ENCODE assay signal across 28 mouse cellular contexts in the genomic region with DNA sequence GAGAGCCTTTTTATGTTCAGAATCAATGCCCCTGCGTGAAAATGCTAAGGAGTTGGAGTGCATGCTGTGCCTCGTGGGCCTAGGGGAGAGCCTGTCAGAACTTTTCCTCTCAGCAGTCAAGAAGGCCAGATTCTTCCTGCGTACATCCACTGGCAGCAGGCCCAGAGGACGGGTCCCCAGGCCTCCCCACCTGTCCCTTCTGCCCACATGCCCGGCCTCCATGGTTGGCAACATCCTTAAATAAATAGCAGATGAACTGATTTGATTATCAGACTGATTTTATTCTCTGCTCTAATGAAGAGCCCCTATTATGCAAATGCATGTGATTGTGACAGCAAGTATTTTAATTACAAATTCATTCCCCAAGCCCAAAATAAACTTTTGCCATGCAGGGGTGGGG.
DNase-seq lines count a peak whose midpoint lies in the region; ATAC-seq and TF ChIP-seq lines count a peak whose summit lies in the region.
"Had no signal": no experiment of that assay in that cellular context is flagged by ENCODE, and none has a peak within 500 bp of the region (broad histone marks: within the 10 kb centered on the region; RNA-seq: fewer than 3 reads in every experiment).

No protein-coding gene starts in this region.

- H3K9me3 ChIP-seq in forebrain, embryonic 14.5 days (replicated peaks; ENCODE audit: control insufficient read depth, low read length), result no peaks in the 10 kb centered on the region
- H3K9me3 ChIP-seq in forebrain, embryonic 11.5 days (ENCODE audit: control insufficient read depth, low read length), result no peaks in the 10 kb centered on the region
- no peaks in the 10 kb centered on the region for H3K9me3 ChIP-seq in midbrain, embryonic 14.5 days (ENCODE audit: control insufficient read depth, low read length)
- H3K9me3 ChIP-seq in midbrain, embryonic 11.5 days (ENCODE audit: control insufficient read depth, low read length), result no peaks in the 10 kb centered on the region
- H3K9me3 ChIP-seq: embryonic facial prominence, embryonic 12.5 days; heart, embryonic 12.5 days; intestine, embryonic 15.5 days; limb, embryonic 10.5 days; limb, embryonic 15.5 days; liver, embryonic 13.5 days had no signal

- no peak overlapping the region for H3K4me3 ChIP-seq in forebrain, embryonic 14.5 days (ENCODE audit: low read depth, low read length)
- no peak overlapping the region for H3K4me3 ChIP-seq in forebrain, embryonic 11.5 days (ENCODE audit: low read depth, low read length)
- no peak overlapping the region for H3K4me3 ChIP-seq in midbrain, embryonic 14.5 days (replicated peaks; ENCODE audit: low read depth, low read length)
- no peak overlapping the region for H3K4me3 ChIP-seq in midbrain, embryonic 11.5 days (ENCODE audit: low read depth, low read length)
- H3K4me3 ChIP-seq: embryonic facial prominence, embryonic 12.5 days; heart, adult 2 months; heart, embryonic 12.5 days; intestine, embryonic 15.5 days; limb, embryonic 10.5 days; limb, embryonic 15.5 days; liver, embryonic 13.5 days; megakaryocyte, embryonic 14.5 days had no signal

- no peak overlapping the region for H3K9ac ChIP-seq in forebrain, embryonic 14.5 days (ENCODE audit: low read length)
- H3K9ac ChIP-seq in forebrain, embryonic 11.5 days (ENCODE audit: low read length), result no peak overlapping the region
- H3K9ac ChIP-seq in midbrain, embryonic 14.5 days (replicated peaks; ENCODE audit: low read length), result no peak overlapping the region
- H3K9ac ChIP-seq in midbrain, embryonic 11.5 days (ENCODE audit: low read length), result no peak overlapping the region
- H3K9ac ChIP-seq: embryonic facial prominence, embryonic 12.5 days; heart, embryonic 12.5 days; intestine, embryonic 15.5 days; limb, embryonic 15.5 days; liver, embryonic 13.5 days had no signal

- H3K36me3 ChIP-seq in forebrain, embryonic 14.5 days (ENCODE audit: control insufficient read depth, insufficient read depth, low read length), result no peaks in the 10 kb centered on the region
- H3K36me3 ChIP-seq in forebrain, embryonic 11.5 days (ENCODE audit: control insufficient read depth, insufficient read depth, low read length), result no peaks in the 10 kb centered on the region
- H3K36me3 ChIP-seq in midbrain, embryonic 14.5 days (ENCODE audit: control insufficient read depth, insufficient read depth, low read length), result no peaks in the 10 kb centered on the region
- H3K36me3 ChIP-seq in midbrain, embryonic 11.5 days (ENCODE audit: control insufficient read depth, insufficient read depth, low read length), result no peaks in the 10 kb centered on the region
- H3K36me3 ChIP-seq: embryonic facial prominence, embryonic 12.5 days; heart, embryonic 12.5 days; intestine, embryonic 15.5 days; limb, embryonic 10.5 days; limb, embryonic 15.5 days; liver, embryonic 13.5 days had no signal

- TF ChIP-seq CTCF in brain, embryonic 14.5 days (IDR thresholded peaks at IDR 0.05; ENCODE audit: borderline replicate concordance, extremely low read depth, insufficient read depth, insufficient read length), result no peak

- 13% methylated on average over 5 of the region's 5 CpGs for WGBS in forebrain, embryonic 14.5 days
- WGBS in forebrain, embryonic 11.5 days, result 61% methylated on average over 5 of the region's 5 CpGs
- 37% methylated on average over 5 of the region's 5 CpGs for WGBS in midbrain, embryonic 14.5 days
- WGBS in midbrain, embryonic 11.5 days, result 70% methylated on average over 5 of the region's 5 CpGs

- no peak overlapping the region for H3K27ac ChIP-seq in forebrain, embryonic 14.5 days (ENCODE audit: low read depth, low read length)
- no peak overlapping the region for H3K27ac ChIP-seq in forebrain, embryonic 11.5 days (ENCODE audit: low read depth, low read length)
- H3K27ac ChIP-seq in midbrain, embryonic 14.5 days (replicated peaks; ENCODE audit: low read depth, low read length), result no peak overlapping the region
- no peak overlapping the region for H3K27ac ChIP-seq in midbrain, embryonic 11.5 days (ENCODE audit: low read depth, low read length)
- H3K27ac ChIP-seq: embryonic facial prominence, embryonic 12.5 days; heart, adult 2 months; intestine, embryonic 15.5 days; limb, embryonic 10.5 days; limb, embryonic 15.5 days; liver, embryonic 13.5 days had no signal

- H3K27me3 ChIP-seq in forebrain, embryonic 14.5 days (replicated peaks; ENCODE audit: control insufficient read depth, insufficient read depth, low read length), result no peaks in the 10 kb centered on the region
- H3K27me3 ChIP-seq in forebrain, embryonic 11.5 days (ENCODE audit: control insufficient read depth, insufficient read depth, low read length), result no peaks in the 10 kb centered on the region
- H3K27me3 ChIP-seq in midbrain, embryonic 14.5 days (ENCODE audit: control insufficient read depth, insufficient read depth, low read length), result no peaks in the 10 kb centered on the region
- H3K27me3 ChIP-seq in midbrain, embryonic 11.5 days (ENCODE audit: control insufficient read depth, insufficient read depth, low read length), result no peaks in the 10 kb centered on the region
- H3K27me3 ChIP-seq: embryonic facial prominence, embryonic 12.5 days; heart, embryonic 12.5 days; intestine, embryonic 15.5 days; limb, embryonic 15.5 days; liver, embryonic 13.5 days; megakaryocyte, embryonic 14.5 days had no signal

- DNase-seq in forebrain, embryonic 14.5 days (ENCODE audit: low spot score), result peak; percentile 58
- DNase-seq in forebrain, embryonic 11.5 days (ENCODE audit: low spot score), result no peak
- DNase-seq in layer of hippocampus, adult 9-11 months, result peak; percentile 7
- no peak for DNase-seq in layer of hippocampus, adult 11-12 months (ENCODE audit: low spot score)
- DNase-seq in midbrain, embryonic 14.5 days, result peak; percentile 41
- DNase-seq in midbrain, embryonic 11.5 days (ENCODE audit: low spot score, missing footprints), result no peak
- DNase-seq in brain, embryonic 14.5 days (ENCODE audit: low read depth), result peak; percentile 73
- DNase-seq: adrenal gland, postnatal 25 days; cerebellum, adult 8-10 months; embryo, embryonic 11 days; heart, adult 2 months; heart, postnatal 4 days; kidney, adult 2 months; kidney, postnatal 36 days; liver, embryonic 13.5 days; lung, adult 18-20 months; lung, postnatal 4 days; thymus, adult 2 months; thymus, postnatal 36 days had no signal

- ATAC-seq in forebrain, embryonic 14.5 days, result peak; percentile 69
- ATAC-seq in forebrain, embryonic 11.5 days (replicated peaks; ENCODE audit: low FRiP score), result no peak
- ATAC-seq in midbrain, embryonic 14.5 days (ENCODE audit: low FRiP score, low TSS enrichment), result no peak
- no peak for ATAC-seq in midbrain, embryonic 11.5 days (ENCODE audit: low FRiP score)
- ATAC-seq: CD4-positive, CD25-positive, alpha-beta regulatory T cell, adult 4 months; hindbrain, embryonic 16.5 days; intestine, embryonic 15.5 days; lung, postnatal 0 days had no signal

- H3K4me1 ChIP-seq in forebrain, embryonic 14.5 days (ENCODE audit: control insufficient read depth, insufficient read depth, low read length), result no peaks in the 10 kb centered on the region
- H3K4me1 ChIP-seq in forebrain, embryonic 11.5 days (replicated peaks; ENCODE audit: control insufficient read depth, insufficient read depth, low read length), result no peaks in the 10 kb centered on the region
- H3K4me1 ChIP-seq in midbrain, embryonic 14.5 days (ENCODE audit: control insufficient read depth, insufficient read depth, low read length), result 0 out of 2 replicates have a peak, but pooled peaks cover 5% of the 10 kb centered on the region
- H3K4me1 ChIP-seq in midbrain, embryonic 11.5 days (ENCODE audit: control insufficient read depth, insufficient read depth, low read length), result no peaks in the 10 kb centered on the region
- H3K4me1 ChIP-seq: embryonic facial prominence, embryonic 12.5 days; heart, embryonic 12.5 days; intestine, embryonic 15.5 days; limb, embryonic 10.5 days; limb, embryonic 15.5 days; liver, embryonic 13.5 days; megakaryocyte, embryonic 14.5 days had no signal

- no peak overlapping the region for H3K4me2 ChIP-seq in forebrain, embryonic 14.5 days (ENCODE audit: low read length)
- H3K4me2 ChIP-seq in forebrain, embryonic 11.5 days (ENCODE audit: low read depth, low read length, severe bottlenecking), result no peak overlapping the region
- no peak overlapping the region for H3K4me2 ChIP-seq in midbrain, embryonic 14.5 days (ENCODE audit: low read length)
- H3K4me2 ChIP-seq in midbrain, embryonic 11.5 days, result no peak overlapping the region
- H3K4me2 ChIP-seq: embryonic facial prominence, embryonic 12.5 days; heart, embryonic 12.5 days; intestine, embryonic 15.5 days; limb, embryonic 15.5 days; liver, embryonic 13.5 days had no signal

- TF ChIP-seq POLR2A in brain, embryonic 14.5 days (IDR thresholded peaks at IDR 0.05; ENCODE audit: borderline replicate concordance, extremely low read depth, insufficient read depth, insufficient read length, poor library complexity, severe bottlenecking), result no peak

Comparison
In these comparisons a context has a peak if more than half of its experiments do, and no peak if none do; other contexts are left out.
1. DNase-seq: peak in forebrain, embryonic 14.5 days (single experiment), layer of hippocampus, adult 9-11 months (single experiment), midbrain, embryonic 14.5 days (single experiment) and brain, embryonic 14.5 days (single experiment); none in forebrain, embryonic 11.5 days (single experiment), layer of hippocampus, adult 11-12 months (single experiment) and midbrain, embryonic 11.5 days (single experiment).